10 mouse cellular contexts compared by ENCODE assay signal in the genomic region with DNA sequence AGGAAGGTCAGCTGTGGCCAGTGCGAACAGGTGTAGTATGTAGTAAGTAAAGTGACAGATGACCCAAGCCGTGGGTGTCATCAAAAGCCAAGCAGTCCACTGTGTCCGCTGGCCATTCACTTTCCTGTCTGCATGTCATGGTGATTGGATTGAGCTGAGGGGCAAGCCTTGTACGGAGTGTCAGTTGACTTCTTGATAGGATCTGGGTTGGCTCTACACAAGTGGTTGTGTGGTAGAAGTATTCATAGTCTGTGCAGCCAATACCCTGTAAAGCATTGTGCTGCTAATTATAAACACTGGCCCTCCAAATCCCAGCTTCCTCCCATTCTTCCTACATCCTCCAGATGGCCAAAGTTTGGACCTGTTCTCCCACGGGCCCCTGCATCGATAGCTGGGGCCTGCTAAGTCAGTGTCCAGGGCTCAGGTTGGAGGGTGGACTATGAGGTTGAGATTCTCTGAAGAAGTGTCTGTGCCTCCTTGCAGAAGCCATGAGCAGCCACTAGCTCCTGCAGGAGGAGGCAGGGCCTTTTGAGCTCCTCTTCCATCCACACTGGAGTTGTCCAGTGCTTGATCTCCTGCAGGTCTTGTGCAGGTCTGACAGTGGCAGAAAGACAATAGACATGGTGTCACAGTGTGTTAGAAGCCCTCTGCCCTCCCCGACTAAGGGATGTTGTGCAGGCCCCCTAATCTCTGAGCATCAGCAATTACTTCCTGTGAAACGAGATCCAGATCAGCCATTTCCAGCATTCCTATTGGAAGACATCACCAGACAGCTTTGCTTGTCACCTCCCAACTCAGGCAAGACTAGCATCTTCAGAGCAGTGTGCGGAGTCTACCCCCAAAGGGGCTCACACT.
DNase-seq lines count a peak whose midpoint lies in the region; ATAC-seq and TF ChIP-seq lines count a peak whose summit lies in the region.
"Had no signal": no experiment of that assay in that cellular context is flagged by ENCODE, and none has a peak within 500 bp of the region (broad histone marks: within the 10 kb centered on the region; RNA-seq: fewer than 3 reads in every experiment).

No protein-coding gene starts in this region.

- H3K4me2 ChIP-seq in heart, embryonic 13.5 days: no peak overlapping the region
- H3K4me2 ChIP-seq: liver, embryonic 13.5 days had no signal

- peaks cover 3% of the 10 kb centered on the region; the same call in 1 of the 2 replicates for H3K4me1 ChIP-seq in kidney, adult 2 months (ENCODE audit: control insufficient read depth, insufficient read depth, low read length)
- H3K4me1 ChIP-seq in heart, embryonic 13.5 days: peaks cover 24% of the 10 kb centered on the region

- no peaks in the 10 kb centered on the region for H3K27me3 ChIP-seq in kidney, adult 2 months (replicated peaks; ENCODE audit: control insufficient read depth, insufficient read depth, low read length)
- H3K27me3 ChIP-seq in heart, embryonic 13.5 days (replicated peaks): no peaks in the 10 kb centered on the region
- H3K27me3 ChIP-seq: liver, embryonic 13.5 days had no signal

- no peak overlapping the region for H3K9ac ChIP-seq in heart, embryonic 13.5 days
- H3K9ac ChIP-seq: liver, embryonic 13.5 days had no signal

- H3K9me3 ChIP-seq in heart, embryonic 13.5 days: no peaks in the 10 kb centered on the region
- H3K9me3 ChIP-seq: liver, embryonic 13.5 days had no signal

- no peak overlapping the region for H3K4me3 ChIP-seq in kidney, adult 2 months (ENCODE audit: insufficient read depth, low read depth, low read length)
- no peak overlapping the region for H3K4me3 ChIP-seq in heart, embryonic 13.5 days
- H3K4me3 ChIP-seq: liver, embryonic 13.5 days had no signal

- no peak for TF ChIP-seq CTCF in kidney, adult 2 months (conservative IDR thresholded peaks at IDR 0.05; ENCODE audit: insufficient read depth, insufficient read length, low read depth, low read length)

- no peaks in the 10 kb centered on the region for H3K36me3 ChIP-seq in kidney, adult 2 months (ENCODE audit: control insufficient read depth, insufficient read depth, low read length)
- H3K36me3 ChIP-seq in heart, embryonic 13.5 days: no peaks in the 10 kb centered on the region
- H3K36me3 ChIP-seq: liver, embryonic 13.5 days had no signal

- DNase-seq in kidney, adult 2 months: peak; percentile 51
- no peak for DNase-seq in kidney, adult 18-20 months
- DNase-seq in kidney, postnatal 10 days: peak; percentile 38
- DNase-seq in skeletal muscle tissue, adult 2 months (ENCODE audit: low read depth, low spot score): peak; percentile 38
- no peak for DNase-seq in thymus, postnatal 14 days
- DNase-seq in Muller cell, postnatal 12 days (ENCODE audit: inconsistent ontology term): no peak
- no peak for DNase-seq in right cerebral cortex, postnatal 4 days
- DNase-seq: adrenal gland, postnatal 10 days; liver, embryonic 13.5 days had no signal

- no peak for TF ChIP-seq POLR2A in kidney, adult 2 months (IDR thresholded peaks at IDR 0.05; ENCODE audit: low read depth, low read length)

- ATAC-seq in heart, embryonic 13.5 days (ENCODE audit: extremely low read depth, insufficient number of reproducible peaks, low FRiP score, low TSS enrichment): no peak

- H3K27ac ChIP-seq in kidney, adult 2 months (ENCODE audit: insufficient read depth, low read depth, low read length): peak overlapping the region; percentile 83
- peak overlapping the region; percentile 85 for H3K27ac ChIP-seq in heart, embryonic 13.5 days (replicated peaks)
- H3K27ac ChIP-seq: liver, embryonic 13.5 days had no signal

- WGBS in kidney, adult 2 months: 59% methylated on average over 9 of the region's 9 CpGs
- WGBS in heart, embryonic 13.5 days: 47% methylated on average over 9 of the region's 9 CpGs

Comparison
In these comparisons a context has a peak if more than half of its experiments do, and no peak if none do; other contexts are left out.
1. DNase-seq: peak in kidney, adult 2 months (single experiment), kidney, postnatal 10 days (single experiment) and skeletal muscle tissue, adult 2 months (single experiment); none in kidney, adult 18-20 months (single experiment), thymus, postnatal 14 days (single experiment), Muller cell, postnatal 12 days (single experiment) and right cerebral cortex, postnatal 4 days (single experiment).